Mouse (Mus musculus): Measurements from ENCODE around the gene Mrap. TPM values are rescaled to one million over a fixed set of nuclear protein-coding genes. Genes with fewer than 3 reads are reported as not detected.

Mrap gene
- total RNA-seq, 2 experiments from 2014 or later: not detected

GRCm38 (mm10) chr16:90748169-90748568, 10.2 kb downstream of the Mrap start:
- ATAC-seq (ENCODE audit: poor library complexity, severe bottlenecking): no peak

GRCm38 (mm10) chr16:90753386-90753941, 15.5 kb downstream of the Mrap start:
- ATAC-seq (ENCODE audit: poor library complexity, severe bottlenecking): no peak

DNA sequence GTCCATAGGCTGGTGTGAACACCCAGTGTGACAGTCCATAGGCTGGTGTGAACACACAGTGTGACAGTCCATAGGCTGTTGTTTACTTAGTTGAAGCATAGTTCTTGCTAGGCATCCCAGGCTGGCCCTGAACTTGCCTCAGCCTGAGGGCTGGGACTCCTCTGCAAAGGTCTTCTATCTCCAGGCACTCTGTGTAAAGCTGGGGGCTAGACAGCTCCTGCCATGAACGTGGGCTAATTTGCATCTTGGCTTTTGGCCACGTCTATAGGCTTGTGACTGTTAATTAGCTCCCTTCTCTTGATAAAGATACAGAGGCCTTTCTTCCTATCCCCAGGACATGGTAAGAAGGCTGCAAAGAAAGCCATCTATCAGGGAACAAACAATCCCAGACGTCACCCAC, 21.3 kb downstream of the Mrap start:
- no peak for ATAC-seq (ENCODE audit: poor library complexity, severe bottlenecking)

DNA sequence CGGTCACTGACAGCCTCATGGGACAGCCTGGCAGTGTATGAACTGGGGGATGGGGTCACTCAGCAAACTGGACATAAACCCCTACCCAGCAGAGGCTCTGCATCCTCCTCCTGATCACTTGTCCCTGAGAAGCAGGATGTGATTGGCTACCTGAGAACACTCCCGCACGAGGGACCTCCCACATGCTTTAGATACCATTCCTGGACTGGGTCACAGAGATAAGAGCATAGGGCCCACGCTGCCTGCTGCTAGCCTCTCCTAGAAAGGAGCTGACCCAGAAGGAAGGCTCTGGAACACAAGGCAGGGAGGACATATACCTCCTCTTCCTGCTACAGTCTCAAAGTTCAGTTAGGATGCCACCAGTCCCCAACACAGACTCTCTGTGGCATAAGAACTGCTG, 22.5 kb downstream of the Mrap start:
- no peak for ATAC-seq (ENCODE audit: poor library complexity, severe bottlenecking)

DNA sequence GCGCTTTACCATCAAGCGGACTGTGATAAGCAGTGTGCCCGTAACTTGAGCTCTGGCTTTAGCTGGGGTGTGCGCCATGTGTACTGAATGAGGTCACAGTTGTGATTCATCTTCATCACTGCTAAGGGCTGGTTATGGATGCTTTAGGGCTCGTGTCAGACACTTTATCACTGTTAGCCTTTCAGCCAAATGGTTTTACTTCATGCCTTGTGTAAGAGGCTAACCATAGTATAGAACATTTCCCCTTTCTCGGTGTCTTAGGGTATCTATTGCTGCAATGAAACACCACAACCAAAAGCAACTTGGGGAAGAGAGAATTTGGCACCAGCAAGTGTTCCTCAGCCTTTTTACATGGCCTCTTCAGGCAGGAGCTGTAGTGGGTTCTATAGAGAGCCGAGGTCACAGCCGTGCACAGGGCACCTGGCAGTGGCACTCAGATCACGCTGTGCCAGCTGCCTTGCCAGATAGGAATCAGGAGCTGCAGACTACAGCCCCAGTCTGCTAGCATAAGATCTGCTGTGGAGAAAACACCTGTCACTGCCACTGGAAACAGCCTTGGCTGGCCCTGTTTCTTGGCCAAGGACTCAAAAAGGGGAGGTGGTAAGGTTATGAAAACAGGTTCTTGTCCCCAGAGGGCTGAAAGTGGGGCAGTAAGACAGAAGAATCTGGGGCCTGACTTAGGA, 27.3 kb downstream of the Mrap start:
- ATAC-seq (ENCODE audit: poor library complexity, severe bottlenecking): peak; percentile 72

DNA sequence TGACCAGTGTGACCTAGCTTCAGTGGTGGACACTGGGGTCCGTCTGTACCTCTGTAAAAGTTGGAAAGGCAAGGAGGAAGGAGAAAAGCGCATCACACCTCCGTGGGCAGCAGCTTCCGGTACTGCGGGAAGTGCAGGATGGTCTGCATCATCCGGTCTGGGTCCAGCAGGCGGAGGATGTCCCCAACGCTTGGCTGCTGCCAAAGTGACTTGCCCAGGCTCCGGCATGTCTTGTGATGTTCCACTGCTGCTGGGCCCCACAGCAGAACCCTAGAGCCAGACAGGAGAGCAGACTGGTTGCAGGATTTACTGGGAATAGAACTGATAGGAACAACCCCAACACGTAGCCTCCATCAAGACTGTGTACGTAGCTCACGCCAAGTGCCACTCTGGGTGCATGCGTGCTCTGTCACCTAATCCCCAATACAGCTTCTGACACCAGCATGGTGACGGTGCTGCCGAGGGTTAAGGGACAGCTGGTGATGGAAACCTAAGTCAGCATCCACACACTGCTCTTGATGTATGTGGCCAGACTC, 29.0 kb downstream of the Mrap start:
- ATAC-seq (ENCODE audit: poor library complexity, severe bottlenecking): no peak

- ATAC-seq (ENCODE audit: poor library complexity, severe bottlenecking): no peak
These were observed 36.2 kb downstream of the Mrap start for GRCm38 (mm10) chr16:90774216-90774615.

- ATAC-seq (ENCODE audit: poor library complexity, severe bottlenecking): no peak
These were observed 36.6 kb downstream of the Mrap start for GRCm38 (mm10) chr16:90774646-90775045.

- ATAC-seq (ENCODE audit: poor library complexity, severe bottlenecking): no peak
These were observed 38.0 kb downstream of the Mrap start for GRCm38 (mm10) chr16:90775946-90776520.

DNA sequence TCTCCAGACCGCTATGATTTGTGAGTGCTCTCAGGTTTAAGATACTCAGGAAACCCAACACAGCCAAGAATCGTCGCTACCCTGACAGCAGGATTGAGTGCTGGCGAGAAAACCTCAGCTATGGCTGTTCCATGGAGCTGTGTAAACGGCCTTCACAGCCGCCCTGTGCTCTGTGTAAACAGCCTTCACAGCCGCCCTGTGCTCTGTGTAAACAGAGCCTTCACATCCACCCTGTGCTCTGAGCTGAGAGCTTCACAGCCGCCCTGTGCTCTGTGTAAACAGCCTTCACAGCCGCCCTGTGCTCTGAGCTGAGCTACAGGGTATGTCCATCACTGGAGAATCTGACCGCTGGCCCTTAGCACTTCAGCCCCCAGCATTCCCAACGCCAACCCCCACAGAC, 41.8 kb downstream of the Mrap start:
- ATAC-seq (ENCODE audit: poor library complexity, severe bottlenecking): no peak

- ATAC-seq (ENCODE audit: poor library complexity, severe bottlenecking): no peak
These were observed 45.3 kb downstream of the Mrap start for GRCm38 (mm10) chr16:90783302-90783701.

DNA sequence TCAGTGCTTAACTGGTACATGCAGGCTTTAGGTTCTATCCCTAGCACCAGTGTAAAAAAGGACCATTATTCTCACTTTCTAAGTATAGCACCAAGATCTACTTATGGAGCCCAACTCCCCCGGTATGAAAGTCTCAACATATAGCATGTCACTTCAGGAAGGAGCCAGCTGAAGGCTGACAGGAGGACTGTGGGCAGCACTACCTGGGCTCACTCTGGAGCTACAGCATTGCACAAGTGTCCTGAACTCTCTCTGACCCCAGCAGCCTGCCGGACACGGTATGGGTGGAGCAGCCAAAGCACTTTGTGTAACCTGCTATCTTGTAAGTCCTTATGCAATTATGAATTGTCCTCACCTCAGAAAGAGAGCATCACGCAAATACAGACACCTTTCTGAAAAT, 47.2 kb downstream of the Mrap start:
- ATAC-seq (ENCODE audit: poor library complexity, severe bottlenecking): no peak

DNA sequence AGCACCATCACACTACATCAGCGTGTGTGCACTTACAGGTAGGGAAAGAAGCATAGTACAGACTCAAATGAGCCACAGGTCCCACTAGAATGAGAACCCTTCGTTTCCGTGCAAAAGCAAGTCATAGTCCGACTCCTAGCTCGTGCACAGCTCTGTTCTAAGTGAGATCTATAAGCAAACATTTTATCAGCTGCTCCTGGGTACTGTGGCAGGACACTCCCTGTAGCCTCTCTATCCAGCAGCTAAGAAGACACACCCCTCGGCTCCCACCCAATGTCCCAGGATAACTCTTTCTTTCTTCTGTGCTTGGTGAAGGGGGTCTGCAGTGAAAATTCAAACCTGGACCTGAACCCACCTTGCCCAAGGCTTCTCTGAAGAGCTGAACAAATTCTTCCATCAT, 50.6 kb downstream of the Mrap start:
- ATAC-seq (ENCODE audit: poor library complexity, severe bottlenecking): no peak

DNA sequence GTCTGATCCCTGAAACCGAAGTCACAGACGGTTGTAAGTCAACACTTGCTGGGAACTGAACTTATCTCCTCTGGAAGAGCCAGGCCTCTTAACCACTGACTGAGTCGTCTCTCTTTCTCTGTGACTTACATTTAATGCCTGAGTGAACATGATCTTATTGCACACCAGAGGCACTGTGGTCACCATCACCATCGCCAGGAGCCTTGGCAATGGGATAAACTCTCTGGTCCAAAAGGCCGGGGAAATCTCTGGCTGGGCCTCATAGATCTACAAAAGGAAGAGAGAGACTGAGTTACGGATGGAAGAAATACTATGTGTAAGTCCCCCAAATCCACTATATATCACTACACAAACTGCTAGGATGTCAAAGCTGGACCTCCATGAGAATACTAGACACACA, 52.9 kb downstream of the Mrap start:
- ATAC-seq (ENCODE audit: poor library complexity, severe bottlenecking): no peak

DNA sequence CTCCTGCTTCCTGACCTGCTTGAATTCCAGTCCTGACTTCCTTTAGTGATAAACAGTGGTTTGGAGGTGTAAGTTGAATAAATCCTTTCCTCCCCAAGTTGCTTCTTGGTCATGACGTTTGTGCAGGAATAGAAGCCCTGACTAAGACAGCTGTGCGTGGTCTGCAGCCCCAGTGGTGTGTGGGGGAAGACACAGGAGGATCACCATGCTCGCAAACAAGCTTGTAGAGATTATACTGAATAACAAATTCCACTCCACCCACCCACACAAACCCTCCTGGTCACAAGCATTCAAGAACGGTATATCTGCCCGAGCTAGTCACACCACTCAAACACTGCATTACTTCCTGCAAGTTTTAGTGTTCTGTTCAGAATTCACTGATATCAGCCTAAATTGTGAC, 54.1 kb downstream of the Mrap start:
- no peak for ATAC-seq (ENCODE audit: poor library complexity, severe bottlenecking)

DNA sequence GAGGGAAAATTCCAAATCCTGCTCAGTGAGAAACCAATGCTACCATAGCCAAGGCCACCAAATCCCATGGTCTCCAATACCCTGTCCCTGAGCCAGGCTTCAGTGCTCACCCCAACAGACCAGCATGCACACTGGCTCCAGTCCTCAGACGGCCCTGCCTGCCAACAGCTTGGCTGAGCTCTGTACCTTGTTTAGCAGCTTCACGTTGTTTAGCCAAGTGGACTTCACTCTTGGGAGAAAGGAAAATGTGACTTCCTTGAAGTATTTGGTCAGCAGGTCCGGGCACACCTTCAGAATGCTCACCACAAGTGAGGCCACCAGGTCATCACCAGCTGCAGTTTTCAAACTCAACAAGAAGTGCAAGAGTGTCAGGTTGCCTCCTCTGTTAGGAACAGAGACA, 54.5 kb downstream of the Mrap start:
- ATAC-seq (ENCODE audit: poor library complexity, severe bottlenecking): no peak

DNA sequence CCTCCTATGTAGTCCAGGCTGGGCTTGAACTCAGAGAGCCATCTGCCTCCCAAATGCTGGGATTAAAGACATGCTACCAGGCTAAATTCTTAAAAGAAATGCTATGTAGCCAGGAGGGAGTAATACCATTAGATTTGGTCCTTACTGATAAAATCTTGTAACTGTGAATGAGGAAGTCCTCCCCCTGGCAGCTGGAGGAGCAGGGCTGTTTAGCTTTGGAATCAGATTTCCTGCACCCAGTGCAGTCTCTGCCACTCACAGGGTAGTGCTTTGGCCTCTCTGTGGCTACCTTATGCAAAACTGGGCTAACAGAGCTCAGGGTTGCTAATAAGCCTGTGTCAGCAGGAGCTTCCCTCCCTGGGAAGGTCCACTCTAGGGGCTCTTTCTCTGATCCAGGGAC, 56.7 kb downstream of the Mrap start:
- ATAC-seq (ENCODE audit: poor library complexity, severe bottlenecking): no peak

- no peak for ATAC-seq (ENCODE audit: poor library complexity, severe bottlenecking)
These were observed 60.4 kb downstream of the Mrap start for GRCm38 (mm10) chr16:90798446-90798845.

- ATAC-seq (ENCODE audit: poor library complexity, severe bottlenecking): no peak
These were observed 60.8 kb downstream of the Mrap start for GRCm38 (mm10) chr16:90798848-90799247.

All from megakaryocyte, adult 5-6 weeks (primary cell).